Mouse (Mus musculus): ENCODE measurements around the gene Cltc.

Gene Cltc

DNA sequence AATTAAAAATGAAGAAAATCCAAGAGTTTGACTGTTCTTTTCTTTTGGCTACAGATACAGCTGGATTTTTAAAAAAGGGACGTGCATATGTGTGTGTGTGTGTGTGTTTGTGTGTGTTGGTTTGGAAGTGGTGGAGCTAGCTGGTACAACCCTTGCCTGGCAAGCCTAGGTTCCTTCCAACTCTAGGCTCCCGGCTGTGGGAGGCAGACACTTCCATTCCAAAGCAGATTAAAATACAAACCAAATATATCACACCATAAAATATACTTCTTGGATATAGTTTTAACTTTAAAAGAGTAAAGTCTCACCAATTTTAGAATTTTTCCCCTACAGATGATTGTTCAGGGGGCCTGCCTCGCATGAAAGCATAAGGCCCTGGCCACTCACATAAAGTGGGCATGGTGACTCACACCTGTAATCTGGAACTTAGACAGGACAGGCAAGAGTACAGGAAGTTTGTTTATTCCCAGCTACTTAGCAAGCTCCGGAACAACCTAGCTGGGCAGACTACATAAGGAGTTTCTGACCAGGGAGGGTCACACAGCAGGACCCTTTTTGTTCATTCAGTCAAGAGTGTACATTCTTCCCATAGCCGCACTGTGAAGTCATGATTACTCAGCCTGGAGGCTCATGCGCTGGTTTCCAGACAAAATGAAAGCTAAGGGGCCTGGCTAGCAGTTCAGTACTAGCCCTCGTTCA is 111.1 kb downstream of the Cltc start:
- no peak for DNase-seq (ENCODE audit: low read depth)

DNA sequence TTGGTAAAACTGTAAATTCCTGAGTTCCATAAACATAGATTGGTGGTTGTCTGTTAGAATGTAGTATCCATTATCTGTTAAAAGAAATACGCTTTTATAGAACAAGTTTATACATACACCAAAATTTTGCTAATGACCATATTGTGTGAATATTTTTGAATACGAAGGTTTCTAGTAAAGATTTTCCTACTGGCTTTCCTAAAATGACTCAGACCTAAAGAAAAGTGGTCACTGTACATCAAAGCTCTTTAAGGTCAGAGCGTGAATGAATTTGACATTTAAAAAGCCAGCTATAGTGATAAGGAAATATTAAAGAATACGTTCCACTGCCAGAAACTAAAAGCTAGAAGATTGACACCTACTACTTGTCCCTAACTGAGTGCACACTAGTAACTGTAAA is 112.8 kb downstream of the Cltc start:
- DNase-seq (ENCODE audit: low read depth): no peak
